Mouse (Mus musculus): ENCODE data around the gene Bmt2. TPM values are rescaled to one million over a fixed set of nuclear protein-coding genes. Genes with fewer than 3 reads are reported as not detected.

The Bmt2 gene
- polyA plus RNA-seq, 1 experiment = 16.5 TPM

DNA sequence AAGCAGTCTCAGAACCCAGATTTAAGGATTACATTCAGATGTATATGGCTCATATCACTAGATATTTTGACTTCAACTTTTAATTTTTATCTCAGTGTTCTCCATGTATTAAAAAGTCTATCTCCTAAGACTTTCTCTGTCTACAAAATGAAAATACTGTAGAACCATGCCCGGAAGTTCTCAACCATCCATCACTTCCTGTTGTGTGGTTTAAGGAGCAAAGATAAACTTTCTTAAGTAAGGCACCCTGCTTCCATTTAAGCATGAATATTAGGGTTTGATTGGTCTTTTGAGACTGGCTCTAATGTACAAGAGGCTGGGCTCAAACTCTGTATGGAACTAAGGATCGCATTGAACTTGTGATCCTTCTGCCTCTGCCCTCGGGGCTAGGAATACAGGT is 63.2 kb downstream of the Bmt2 start:
- TF ChIP-seq POLR2A (IDR thresholded peaks at IDR 0.05; ENCODE audit: borderline replicate concordance, extremely low read depth, insufficient read depth, insufficient read length, poor library complexity, severe bottlenecking) (no peak), CTCF (IDR thresholded peaks at IDR 0.05; ENCODE audit: borderline replicate concordance, extremely low read depth, insufficient read depth, insufficient read length) (no peak)
- DNase-seq (ENCODE audit: low read depth) = no peak

DNA sequence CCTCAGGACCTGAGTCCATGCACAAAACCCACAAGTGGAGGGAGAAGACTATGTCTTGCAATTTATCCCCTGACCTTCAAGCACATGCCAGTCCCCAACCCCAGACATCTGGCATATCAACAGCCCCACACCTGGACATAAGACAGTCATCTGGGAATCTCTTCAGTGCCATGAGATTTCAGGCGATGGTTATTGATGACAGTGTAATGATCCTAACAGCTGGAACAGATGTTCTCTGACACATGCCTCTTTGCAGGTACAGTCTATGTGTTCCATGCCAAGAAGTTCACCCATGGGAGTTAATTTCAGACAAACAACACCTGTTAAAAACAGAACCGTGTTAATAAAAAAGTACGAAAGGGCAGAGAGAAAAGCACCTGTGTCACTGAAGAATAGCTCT is 64.1 kb downstream of the Bmt2 start:
- no peak for DNase-seq (ENCODE audit: low read depth)
- no peak for TF ChIP-seq CTCF (IDR thresholded peaks at IDR 0.05; ENCODE audit: borderline replicate concordance, extremely low read depth, insufficient read depth, insufficient read length)
- TF ChIP-seq POLR2A (IDR thresholded peaks at IDR 0.05; ENCODE audit: borderline replicate concordance, extremely low read depth, insufficient read depth, insufficient read length, poor library complexity, severe bottlenecking) = no peak

DNA sequence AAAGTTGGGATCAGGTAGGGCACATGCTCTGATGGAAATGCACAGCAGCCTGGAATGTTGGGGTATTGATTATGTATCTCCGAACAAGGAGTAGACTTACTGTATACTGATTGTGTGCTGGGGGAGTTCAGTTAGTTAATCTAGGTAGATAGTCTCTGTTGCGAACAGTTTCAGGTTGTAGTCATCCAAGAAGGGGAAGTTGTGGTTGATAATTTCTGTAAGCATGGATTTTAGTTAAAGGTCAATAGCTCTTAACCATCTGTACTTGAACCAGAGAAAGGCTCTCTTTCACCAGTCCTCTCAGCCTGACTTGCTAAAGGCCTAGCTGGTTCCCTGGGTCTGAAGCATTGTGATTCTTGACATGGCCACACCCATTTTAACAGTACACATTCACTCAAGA is 66.9 kb downstream of the Bmt2 start:
- TF ChIP-seq CTCF (IDR thresholded peaks at IDR 0.05; ENCODE audit: borderline replicate concordance, extremely low read depth, insufficient read depth, insufficient read length) = no peak
- TF ChIP-seq POLR2A (IDR thresholded peaks at IDR 0.05; ENCODE audit: borderline replicate concordance, extremely low read depth, insufficient read depth, insufficient read length, poor library complexity, severe bottlenecking) = no peak
- DNase-seq (ENCODE audit: low read depth) = no peak

DNA sequence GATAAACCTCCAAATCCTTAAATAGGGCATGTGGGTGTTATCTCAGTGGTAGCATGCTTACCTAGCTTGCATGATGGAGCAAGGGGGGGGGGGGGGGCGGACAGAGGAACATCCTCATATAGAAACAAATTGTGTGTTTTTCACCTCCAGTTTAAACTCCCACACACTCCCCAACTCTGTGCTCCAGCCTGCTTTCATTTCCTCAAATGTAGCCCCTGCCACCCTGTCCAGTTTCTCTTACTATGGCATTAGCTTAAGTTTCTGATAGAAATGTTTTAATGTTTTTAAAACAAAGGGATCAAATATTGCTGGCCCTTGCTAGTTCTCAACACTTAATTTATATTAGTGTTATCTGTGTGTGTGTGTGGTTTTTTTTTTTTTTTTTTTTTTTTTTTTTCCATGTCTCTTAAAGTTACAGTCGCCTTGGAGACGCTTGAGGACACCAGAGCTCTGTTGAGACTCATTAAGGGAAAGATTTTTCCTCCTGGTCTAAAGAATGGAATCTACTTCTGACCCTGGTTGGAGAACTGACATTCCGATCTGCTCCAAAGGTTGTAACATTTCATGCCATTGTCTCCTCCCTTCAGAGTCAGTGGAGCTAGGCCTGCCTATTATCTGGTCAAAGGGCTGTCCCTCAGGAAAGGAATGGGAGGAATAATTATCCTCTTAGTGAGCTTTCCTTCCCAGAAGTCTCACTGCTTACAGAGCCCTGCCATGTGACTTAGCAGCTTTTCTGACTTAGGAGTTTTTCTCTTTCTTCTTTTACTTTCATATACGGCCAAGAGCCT is 68.2 kb downstream of the Bmt2 start:
- no peak for DNase-seq (ENCODE audit: low read depth)
- no peak for TF ChIP-seq CTCF (IDR thresholded peaks at IDR 0.05; ENCODE audit: borderline replicate concordance, extremely low read depth, insufficient read depth, insufficient read length)
- no peak for TF ChIP-seq POLR2A (IDR thresholded peaks at IDR 0.05; ENCODE audit: borderline replicate concordance, extremely low read depth, insufficient read depth, insufficient read length, poor library complexity, severe bottlenecking)

DNA sequence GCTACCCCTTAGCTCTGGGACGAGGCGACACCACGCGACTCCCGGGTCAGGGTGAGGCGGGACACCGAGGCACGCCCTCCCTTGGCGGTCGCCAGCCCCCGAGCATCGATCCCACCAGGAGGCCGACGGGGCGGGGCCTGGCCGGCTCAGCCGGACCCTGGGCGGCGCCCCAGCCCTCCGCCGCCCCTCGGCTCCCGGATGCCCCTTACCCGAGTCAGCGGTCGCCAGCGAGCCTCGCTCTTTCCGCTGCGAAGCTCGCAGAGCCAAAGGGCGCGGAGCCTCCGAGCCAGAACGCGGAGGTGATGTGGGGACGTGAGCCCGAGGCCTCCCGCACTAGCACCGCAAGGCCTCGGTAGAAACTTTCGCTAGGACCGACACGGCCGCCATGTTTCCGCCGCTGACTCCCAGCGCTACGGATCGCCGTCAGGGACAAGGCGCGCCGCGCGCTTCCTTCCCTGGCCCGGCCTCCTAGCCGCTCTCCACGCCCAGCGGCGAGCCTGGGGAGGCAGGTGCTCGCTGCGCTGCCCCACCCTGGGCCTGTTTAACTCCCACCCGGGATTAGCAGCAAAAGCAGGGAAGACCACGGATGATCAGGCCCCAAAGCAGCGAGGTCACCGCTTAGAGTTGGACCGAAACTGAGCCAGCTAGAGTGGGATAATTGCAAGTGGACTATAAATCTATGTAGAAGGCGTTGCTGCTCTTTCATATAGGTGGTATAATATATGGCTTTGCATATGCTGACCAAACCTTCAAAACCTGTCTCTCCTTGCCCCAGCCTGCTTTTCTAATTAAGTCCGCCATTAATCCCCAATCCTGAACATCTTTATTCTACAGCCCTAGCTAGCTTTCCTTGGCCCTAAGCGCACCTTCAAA is 69.9 kb downstream of the Bmt2 start, which contains the start of gene Tmem168:
Gene Tmem168, minus strand, starts transcription at position 480 of the 873 bp plus-strand sequence.
- TF ChIP-seq POLR2A (IDR thresholded peaks at IDR 0.05; ENCODE audit: borderline replicate concordance, extremely low read depth, insufficient read depth, insufficient read length, poor library complexity, severe bottlenecking) (peak; percentile 81), CTCF (IDR thresholded peaks at IDR 0.05; ENCODE audit: borderline replicate concordance, extremely low read depth, insufficient read depth, insufficient read length) (no peak)
- DNase-seq (ENCODE audit: low read depth) = peak; percentile 94

DNA sequence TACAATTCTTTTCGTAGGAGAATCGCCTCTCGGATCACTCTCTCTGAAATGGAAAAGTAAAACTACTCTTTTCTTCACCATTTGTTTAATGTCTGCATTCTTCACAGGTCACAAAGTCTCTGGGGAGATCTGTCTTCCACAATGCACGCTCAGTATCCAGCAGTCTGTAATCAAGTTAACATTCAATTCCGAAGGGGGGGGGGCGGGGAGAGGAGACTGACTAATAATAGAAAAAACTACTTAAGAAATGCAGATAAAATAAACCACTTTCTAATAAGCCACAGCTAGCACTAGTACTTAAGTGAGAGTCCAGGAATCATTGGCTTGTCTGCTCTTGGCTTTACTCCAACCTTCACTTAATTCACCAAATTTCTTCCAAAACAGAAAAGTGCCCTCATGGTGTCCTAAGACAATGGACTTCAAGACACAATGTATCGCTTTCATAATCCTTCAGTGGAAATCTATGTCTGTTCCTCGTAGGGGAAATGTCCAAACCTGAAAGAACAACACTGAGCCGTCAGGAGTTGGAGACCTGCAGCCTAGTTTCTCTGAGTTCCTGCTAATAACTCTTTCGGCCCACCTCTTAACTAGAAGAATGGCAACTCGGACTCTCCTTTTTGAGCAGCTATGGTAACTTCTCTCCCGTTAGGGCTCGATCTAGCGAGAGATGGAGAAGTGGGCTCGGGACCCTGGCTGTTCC is 70.7 kb downstream of the Bmt2 start:
- TF ChIP-seq POLR2A (IDR thresholded peaks at IDR 0.05; ENCODE audit: borderline replicate concordance, extremely low read depth, insufficient read depth, insufficient read length, poor library complexity, severe bottlenecking) (no peak), CTCF (IDR thresholded peaks at IDR 0.05; ENCODE audit: borderline replicate concordance, extremely low read depth, insufficient read depth, insufficient read length) (no peak)
- DNase-seq (ENCODE audit: low read depth) = no peak

DNA sequence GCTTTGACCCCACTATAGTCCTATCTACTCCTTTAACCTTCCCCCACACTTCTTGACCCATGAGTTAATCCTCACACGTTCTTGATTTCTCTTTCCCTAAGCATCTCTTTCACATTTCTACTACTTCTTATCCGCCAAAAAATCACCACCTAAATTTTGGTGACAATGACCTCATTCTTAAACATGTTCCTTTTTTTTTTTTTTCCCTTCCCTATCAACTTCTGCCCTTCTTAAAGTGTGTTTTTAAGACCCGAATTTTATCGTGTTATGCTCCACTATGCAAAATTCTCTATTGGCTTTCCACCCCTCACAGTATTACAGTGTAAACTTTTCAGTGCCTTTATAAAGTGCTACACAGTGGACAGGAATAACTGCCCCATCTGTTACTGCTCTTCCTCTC is 71.4 kb downstream of the Bmt2 start:
- DNase-seq (ENCODE audit: low read depth) = no peak
- TF ChIP-seq CTCF (IDR thresholded peaks at IDR 0.05; ENCODE audit: borderline replicate concordance, extremely low read depth, insufficient read depth, insufficient read length) (no peak), POLR2A (IDR thresholded peaks at IDR 0.05; ENCODE audit: borderline replicate concordance, extremely low read depth, insufficient read depth, insufficient read length, poor library complexity, severe bottlenecking) (no peak)

DNA sequence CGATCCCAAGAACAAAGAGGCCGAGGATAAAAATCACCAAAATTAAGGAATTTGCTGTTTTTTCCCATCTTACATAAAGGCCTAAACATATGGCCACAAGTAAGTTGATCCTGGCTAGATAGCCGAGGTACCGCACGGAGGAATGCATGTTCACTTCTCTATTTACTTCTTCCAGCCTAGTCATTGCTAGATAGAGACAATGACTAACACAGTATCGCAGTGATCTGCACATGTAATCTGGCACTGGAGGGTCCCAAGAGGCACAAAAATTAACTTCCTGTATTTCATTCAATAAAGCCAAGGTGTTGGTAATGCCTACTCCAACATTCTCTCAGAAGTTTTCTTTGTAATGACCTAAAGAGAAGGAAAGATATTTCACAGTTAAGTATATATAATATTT is 74.6 kb downstream of the Bmt2 start:
- DNase-seq (ENCODE audit: low read depth) = no peak

DNA sequence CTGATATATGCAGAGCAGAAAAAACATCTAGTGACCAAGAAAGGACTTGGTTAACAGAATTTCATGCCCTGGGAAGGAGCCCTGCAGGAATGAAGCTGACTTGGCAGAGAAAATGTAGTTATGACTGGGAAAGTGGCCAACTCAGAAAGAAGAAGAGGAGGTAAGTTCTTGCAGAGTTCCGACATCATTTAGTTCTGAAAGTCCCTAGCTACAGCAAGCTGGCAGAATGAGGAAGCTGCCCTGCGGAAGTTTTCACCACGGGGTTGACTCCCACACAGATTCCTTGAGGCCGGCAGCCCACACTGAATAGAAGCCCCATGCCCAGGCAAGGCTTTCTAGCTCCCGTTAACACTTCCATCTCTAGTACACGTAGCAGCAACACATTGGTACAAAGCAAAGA is 76.2 kb downstream of the Bmt2 start:
- DNase-seq (ENCODE audit: low read depth) = peak; percentile 25
- TF ChIP-seq CTCF (IDR thresholded peaks at IDR 0.05; ENCODE audit: borderline replicate concordance, extremely low read depth, insufficient read depth, insufficient read length) (no peak), POLR2A (IDR thresholded peaks at IDR 0.05; ENCODE audit: borderline replicate concordance, extremely low read depth, insufficient read depth, insufficient read length, poor library complexity, severe bottlenecking) (no peak)

More for the DNA sequence above, 74.6 kb downstream of the Bmt2 start:
- TF ChIP-seq POLR2A (IDR thresholded peaks at IDR 0.05; ENCODE audit: borderline replicate concordance, extremely low read depth, insufficient read depth, insufficient read length, poor library complexity, severe bottlenecking) = no peak
- TF ChIP-seq CTCF (IDR thresholded peaks at IDR 0.05; ENCODE audit: borderline replicate concordance, extremely low read depth, insufficient read depth, insufficient read length) = no peak

DNA sequence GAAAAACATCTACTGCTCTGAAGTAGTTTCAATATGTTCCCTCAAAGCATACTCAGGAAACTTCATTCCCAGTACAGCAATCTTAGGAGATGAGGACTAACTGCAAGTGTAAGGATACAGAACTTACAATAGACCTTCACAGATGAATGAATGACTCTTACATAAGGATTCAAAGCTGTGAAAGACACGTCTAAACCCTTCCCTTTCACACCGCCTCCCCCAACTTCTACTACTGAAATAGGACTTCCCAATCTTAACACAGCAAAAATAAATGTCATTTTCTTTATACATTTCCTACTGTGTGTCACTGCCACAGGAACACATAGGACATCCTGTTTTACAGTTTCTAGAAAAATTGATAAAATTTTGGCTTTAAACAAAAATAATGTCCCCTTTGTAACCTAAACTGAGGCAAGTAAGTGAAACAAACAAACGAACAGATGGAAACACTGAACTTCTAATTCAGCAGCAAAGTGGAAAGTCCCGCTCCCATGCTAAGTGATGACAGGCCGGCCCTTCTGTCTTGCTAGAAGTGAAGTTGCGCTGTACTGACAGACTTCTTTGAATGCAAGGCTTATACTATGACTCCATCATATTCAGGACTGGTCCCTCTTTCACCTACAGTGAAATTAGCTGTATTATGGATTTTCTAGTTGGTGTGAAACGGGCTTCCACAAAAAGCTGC is 79.4 kb downstream of the Bmt2 start:
- TF ChIP-seq CTCF (IDR thresholded peaks at IDR 0.05; ENCODE audit: borderline replicate concordance, extremely low read depth, insufficient read depth, insufficient read length) = no peak
- TF ChIP-seq POLR2A (IDR thresholded peaks at IDR 0.05; ENCODE audit: borderline replicate concordance, extremely low read depth, insufficient read depth, insufficient read length, poor library complexity, severe bottlenecking) = no peak

More for the DNA sequence above, 79.4 kb downstream of the Bmt2 start:
- no peak for DNase-seq (ENCODE audit: low read depth)
